Mouse (Mus musculus) large intestine, adult 2 months (tissue): ENCODE results near the gene Diexf. TPM values are rescaled to one million over a fixed set of nuclear protein-coding genes. Genes with fewer than 3 reads are reported as not detected.

ENCODE experiments used
- DNase-seq: peaks from one replicate; pipeline ENCODE4 v3.0.0-alpha.2; 2012; ENCODE audit warnings: low read depth, low spot score
- WGBS: fragments of 180-500 bp; shearing (Covaris S2); methylation state at CpG from one replicate; pipeline ENCODE4 v1.1.7; 2018; 5-methylcytosine and 5-hydroxymethylcytosine counted together
- polyA plus RNA-seq: library from polyadenylated mRNA; depleted of rRNA; stranded (reverse); fragments of >200 nt; gene quantifications from 2 replicates; pipeline ENCODE4 v1.2.3, GENCODE M21; 2012; rRNA removed

Gene Diexf
- 10.4 and 12.9 TPM in 2 replicates for polyA plus RNA-seq

DNA sequence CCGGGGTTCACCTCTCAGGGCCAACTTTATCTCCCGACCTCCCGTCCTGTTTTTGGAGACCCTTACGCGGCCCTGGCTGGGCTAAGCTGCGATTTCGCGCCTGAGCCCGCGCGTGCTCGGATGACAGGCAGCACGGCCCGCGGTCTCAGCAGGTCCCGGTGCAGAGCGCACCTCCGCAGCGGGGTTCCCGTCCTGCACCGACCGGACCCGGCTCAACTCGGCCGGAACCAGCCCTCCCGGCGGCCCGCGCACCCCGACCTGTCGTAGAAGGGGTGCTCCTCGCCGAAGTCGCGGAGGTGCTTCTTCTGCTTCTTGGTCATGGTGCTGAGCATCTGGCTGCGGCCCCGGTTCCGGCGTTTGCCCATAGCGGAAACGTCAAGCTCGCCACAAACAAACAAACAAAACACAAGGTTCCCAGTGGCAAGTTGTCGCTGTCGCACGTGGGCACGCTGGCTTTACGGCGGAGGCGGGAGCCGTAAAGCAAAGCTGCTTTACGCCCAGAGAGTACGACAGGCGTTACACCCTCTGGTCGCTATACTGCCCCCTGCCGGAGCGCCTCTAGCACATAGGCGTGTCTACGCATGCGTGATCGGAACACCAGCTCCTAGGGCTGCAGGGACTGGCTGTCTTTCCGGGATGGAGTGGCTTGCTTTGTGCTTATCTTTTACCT is at the start of gene Diexf:
Gene Diexf (minus strand): TSS at position 487 of the 670 bp plus-strand sequence.
- WGBS = under 1% methylated on average over 61 of the region's 61 CpGs

DNA sequence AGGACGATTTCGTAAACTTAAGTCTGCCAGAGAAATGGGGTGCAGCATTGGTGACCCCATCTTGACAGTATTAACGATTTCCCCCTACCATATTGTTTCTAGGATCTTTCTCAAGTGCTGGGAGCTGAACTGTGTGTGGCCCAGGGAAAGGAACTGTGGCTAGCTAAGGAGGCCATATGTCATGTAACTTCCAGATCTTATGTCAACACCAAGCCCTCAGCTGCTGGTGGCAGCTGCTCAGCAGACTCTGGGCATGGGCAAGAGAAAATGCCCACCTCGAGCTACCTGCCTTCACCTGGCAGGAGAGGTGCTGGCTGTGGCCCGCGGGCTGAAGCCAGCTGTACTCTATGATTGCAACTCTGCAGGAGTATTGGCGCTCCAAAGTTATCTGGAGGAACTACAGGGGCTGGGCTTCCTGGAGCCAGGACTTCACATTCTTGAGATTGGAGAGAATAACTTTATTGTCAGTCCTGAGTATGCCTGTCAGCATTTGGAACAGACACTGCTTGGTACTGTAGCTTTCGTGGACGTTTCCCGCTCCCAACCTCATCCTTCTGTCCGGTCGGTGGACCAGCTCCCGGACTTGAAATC is 44.2 kb upstream of the Diexf start:
- 42% methylated on average over 13 of the region's 13 CpGs for WGBS
- no peak for DNase-seq

More for the DNA sequence above, at the start of gene Diexf:
- peak; percentile 97 for DNase-seq

DNA sequence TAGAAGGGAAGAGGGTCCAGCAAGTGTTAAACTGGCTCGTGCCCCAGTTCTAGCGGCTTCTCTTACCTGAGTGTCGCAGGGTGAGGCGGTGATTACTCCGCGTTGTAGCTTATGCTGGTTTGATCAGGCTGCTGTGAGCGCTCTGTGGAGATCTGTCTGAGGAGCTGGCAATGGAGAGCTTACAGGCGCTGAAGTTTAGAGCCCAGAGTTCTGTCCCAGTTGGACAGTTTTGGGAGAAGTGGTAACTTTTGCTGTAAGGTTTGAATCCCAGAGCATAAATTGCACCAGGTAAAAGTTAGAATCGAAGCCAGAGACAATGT is 43.7 kb upstream of the Diexf start:
- no peak for DNase-seq
- 5% methylated on average over 9 of the region's 9 CpGs for WGBS

DNA sequence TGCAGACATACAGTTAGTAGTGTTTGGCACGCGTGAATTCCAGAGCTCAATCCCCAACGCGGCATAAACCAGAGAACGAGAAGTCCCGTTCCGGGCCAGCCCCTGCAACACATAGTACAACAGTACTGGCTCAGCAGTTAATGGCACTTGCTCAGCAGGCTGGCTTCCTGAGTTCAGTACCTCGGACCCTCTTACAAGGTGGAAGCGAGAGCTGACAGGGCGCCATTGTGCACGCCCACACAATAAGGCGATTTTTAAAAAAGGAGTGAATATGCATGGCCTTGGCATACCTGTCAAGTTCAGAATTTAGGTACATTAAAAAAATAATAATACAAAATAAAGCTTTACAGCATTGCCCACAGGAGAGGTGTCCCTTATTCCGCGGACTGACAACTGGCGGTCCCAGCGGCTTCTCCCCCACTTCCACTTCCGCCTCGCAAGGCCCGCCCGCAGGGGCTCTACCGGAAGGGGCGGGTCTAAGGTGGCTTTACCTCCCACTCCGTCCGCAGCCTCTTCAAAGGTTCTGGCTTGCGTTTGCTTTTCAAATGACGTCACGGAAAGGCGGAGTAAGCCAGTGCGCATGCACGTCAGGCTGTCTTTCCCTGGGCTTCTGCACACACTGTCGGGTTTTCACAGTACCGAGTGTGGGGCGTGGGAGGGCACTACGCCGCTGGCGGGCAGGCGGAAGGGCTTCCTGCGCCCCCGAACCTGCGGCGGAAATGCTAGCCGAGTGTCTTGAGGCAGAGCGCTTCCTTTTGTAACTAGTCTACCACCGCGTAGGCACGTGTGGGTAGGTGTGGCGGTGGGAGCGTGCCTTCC is 43.1 kb upstream of the Diexf start:
- WGBS = 1% methylated on average over 48 of the region's 48 CpGs
- DNase-seq = peak; percentile 99

DNA sequence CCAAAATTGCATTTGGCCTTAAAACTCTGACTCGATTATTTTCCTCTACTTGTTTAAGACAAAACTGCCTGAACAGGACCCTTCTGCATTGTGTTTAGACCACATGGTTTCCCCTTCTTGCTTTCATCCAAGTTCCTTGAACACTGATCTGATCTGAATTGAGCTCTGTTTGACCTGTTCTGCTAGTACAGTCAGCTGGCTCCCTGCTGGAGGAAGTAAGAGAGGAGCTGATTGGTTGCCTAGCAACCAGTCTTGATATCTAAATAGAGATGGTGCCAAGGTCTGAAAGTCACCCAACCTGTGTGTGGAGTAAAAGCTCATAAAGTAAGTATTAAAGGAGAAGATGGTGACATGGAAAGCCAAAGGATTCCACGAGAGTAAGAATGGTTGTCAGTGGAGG is 39.8 kb upstream of the Diexf start:
- DNase-seq = peak; percentile 90
- WGBS = 14% methylated on average over 2 of the region's 2 CpGs

DNA sequence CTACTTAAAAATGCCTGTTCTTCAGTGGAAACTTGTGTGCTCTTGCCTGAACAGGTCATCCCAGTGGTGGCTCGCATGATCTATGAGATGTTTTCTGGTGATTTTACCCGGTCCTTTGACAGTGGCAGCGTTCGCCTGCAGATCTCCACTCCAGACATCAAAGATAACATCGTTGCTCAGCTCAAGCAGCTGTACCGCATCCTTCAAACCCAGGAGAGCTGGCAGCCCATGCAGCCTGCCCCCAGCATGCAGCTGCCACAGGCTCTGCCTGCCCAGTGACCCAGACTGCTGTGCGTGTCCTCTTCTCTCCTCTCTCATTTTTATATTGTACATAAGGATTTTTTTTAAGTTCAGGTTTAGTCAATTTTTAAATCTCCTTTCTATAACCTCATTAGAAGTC is 39.2 kb upstream of the Diexf start:
- 70% methylated on average over 7 of the region's 7 CpGs for WGBS
- DNase-seq = no peak

DNA sequence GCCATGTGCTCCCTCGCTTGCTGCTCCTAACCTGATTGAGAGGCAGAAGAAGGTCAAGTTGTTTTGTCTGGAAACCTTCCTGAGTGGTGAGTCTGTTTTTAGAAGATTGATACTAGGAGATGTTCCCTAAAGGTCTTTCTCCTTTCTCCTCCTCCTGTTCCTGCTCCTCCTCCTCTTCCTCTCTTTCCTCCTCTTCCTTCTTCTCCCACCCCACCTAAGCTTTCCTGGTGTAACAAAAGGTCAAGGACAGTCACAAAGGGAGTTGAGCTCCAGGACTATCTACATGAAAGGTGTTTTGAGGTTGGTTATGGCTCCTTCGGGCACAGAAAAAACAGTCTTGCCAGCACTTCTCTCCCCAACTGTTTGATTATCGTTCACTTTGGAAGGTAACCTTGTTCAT is 37.7 kb upstream of the Diexf start, which contains the start of gene A130010J15Rik:
Gene A130010J15Rik (plus strand): TSS at position 301 of the 400 bp plus-strand sequence.
- no peak for DNase-seq
- WGBS = 73% methylated on average over 3 of the region's 3 CpGs

DNA sequence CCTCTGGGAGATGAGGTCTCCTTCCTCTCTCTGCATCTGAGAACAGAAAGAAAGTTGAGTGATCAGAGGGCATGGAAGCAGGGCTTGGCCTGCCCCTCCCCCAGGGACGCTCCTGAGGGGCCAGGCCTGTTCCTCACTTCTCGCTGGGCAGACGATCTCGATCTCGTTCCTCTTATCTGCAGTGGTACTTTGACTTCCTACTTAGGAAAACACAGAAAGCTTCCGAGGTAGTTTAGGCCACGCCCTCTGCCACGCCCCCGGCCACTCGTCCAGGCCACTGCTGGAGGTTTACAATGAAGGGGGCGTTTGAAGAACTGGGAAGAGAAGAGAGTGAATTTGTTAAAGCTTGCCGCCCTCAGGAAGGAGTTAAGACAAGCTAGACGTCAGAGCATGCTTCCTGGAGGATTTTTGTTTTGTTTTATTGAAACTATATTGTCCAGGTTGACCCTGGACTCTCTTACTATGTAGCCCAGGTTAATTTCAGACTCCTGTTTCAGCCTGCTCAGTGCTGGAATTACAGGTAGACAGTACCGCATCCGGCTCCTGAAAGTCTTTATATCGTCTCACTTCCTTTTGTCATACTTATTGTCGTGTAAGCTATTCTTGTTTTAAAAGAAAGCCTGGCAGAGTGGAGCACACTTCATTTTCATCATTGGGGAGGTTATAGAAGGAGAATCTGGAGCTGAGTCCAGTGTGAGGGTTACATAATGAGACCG is 30.4 kb upstream of the Diexf start:
- no peak for DNase-seq
- WGBS = 18% methylated on average over 18 of the region's 18 CpGs

DNA sequence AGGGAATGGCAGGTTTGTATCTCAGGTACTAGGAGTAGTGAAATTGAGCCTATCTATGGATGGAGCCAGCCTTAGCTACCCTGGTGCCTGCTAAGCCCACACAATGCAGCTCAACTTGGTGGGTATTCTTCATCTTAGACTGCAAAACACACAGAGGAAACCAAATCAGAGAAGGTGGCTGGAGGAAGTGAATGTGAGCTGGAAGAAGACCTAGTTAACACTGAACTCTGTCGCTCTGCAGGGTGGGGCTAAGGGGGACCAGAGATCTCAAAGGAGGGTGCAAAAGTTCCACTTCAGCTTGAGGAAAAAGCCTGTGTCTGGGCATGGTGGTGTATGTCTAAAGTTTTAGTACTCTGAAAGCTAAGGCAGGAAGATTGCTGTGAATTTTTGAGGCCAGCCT is 29.5 kb upstream of the Diexf start:
- DNase-seq = no peak
- 24% methylated on average over 1 of the region's 1 CpGs for WGBS

DNA sequence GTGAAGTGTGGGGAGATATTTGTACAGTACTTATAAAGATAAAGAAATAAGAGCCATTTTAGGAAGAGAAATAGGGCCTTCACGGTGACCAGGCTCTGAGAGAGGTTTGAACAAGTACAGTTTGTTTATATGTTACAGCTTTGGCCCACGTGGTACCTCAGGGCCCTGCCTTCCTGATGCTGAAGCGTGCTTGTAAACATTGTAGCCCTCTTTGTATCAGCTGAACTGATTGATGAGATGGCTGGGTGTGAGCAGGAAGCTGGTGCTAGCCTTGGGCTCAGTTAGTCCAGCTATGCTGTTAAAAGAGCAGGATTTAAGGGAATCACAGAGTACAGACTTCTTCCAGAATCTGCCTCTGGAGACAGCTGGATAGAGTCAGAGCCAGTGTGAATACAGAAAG is 29.1 kb upstream of the Diexf start:
- DNase-seq = no peak
- WGBS = 11% methylated on average over 3 of the region's 3 CpGs

DNA sequence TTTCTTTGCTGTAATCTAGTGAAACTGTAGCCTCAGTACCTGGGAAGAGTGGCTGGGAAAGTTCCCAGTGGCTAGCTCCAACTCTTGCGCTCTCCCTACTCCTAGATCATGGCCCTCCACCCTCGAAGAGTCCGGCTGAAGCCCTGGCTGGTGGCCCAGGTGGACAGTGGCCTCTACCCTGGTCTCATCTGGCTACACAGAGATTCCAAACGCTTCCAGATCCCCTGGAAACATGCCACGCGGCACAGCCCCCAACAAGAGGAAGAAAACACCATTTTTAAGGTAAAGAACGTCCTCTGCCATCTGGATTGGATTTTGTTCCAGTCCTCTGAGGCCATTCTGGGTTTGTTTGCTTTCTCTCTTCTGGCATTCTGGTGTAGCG is 27.0 kb upstream of the Diexf start:
- WGBS = 53% methylated on average over 8 of the region's 8 CpGs
- no peak for DNase-seq

DNA sequence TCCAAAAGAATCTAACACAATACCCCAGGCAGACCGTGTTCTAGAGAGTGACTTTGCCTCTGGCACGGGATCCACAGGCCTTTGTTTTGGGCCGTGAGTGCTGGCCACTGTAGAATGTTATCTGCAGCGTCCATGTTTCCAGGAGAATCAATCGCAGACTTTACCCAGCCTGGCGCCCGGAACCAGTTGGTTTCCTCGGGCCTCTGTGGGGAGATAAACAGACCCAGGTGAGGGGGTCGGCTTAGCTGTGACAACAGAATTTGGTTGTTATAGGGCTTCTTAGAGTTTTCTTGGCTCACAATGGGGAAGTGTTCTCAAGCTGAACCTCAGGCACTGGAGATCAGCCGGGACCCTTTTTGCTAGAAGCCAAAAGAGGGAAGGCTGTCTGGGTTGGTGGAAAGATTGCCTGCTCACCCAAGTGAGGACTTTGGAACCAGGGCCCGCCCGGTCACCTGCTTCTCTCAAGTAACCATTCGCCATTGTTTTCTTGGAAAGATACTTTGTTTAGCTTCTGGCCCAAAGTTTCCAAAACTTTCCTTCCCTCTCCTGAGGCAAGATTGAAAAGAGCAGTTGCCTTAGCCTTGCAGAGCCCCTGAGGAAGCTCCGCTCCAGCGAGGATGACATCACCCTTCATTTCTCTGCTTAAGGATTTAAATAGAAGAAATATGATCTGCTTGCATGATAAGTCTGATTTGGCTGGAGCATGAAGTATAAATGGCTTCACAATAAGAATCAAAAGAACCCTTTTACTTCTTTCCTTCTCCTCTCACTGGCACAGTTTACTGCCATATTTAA is 26.4 kb upstream of the Diexf start:
- WGBS = 26% methylated on average over 15 of the region's 15 CpGs

DNA sequence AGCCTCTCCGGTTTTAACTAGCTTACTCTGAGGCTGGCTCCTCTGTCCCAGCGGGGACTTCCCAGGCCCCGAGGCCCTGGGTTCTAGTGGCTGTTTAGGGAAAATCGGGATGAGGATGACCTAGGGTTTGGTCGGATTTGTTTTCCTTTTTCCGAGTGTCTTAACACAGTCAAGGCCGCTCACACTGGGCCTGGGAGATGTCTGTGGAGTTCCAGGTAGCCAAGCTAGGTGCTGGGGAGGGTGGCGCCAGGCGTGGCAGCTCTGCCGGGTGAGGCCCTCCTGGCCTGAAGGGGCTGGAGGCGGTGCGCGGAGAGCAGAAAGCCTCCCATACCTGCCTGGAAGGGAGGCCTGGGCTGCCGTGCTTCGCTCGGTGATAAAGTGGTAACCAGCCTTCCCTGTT is 23.5 kb upstream of the Diexf start:
- 28% methylated on average over 16 of the region's 16 CpGs for WGBS
- no peak for DNase-seq

More for the DNA sequence above, 26.4 kb upstream of the Diexf start:
- DNase-seq = no peak

DNA sequence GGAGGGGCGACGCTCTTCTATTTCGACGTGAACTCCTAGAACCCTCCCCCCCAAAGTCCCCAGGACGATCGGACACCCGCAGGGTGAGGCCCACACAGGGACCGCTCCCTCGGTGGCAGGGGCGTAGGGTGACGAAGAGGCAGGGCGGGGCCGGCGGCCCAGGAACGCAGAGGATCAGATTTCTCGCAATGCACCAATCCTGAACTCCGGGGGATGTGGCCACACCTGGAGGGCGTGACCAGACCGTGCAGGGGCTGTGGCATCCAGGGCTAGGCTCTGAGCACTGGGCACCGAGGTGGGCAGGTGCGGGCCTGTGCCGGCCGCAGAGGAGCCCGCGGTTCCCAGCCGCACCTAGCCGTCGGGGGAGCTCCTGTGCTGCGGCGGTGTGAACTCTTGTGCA is 22.8 kb upstream of the Diexf start, which contains the start of gene Irf6:
Gene Irf6 (plus strand): TSS at position 240 of the 400 bp plus-strand sequence.
- DNase-seq = no peak
- WGBS = 4% methylated on average over 30 of the region's 30 CpGs

DNA sequence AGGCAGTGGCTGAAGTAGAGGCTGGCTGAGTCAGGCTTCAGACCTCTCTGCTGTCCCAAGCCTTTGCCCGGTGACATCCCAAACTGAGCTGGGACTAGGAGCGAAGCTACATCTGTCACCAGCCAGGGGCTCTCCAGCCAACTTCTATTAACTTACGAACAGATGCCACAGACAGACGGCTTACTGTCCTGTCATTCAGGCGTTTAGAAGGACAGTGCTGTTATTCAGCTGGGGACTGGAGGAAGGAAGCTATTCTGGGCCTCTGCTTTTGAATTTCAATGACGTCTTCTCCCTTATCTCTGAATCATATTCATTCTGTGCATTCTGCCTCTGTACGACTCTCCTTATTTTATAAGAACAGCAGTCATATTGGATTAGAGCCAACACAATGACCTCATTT is 21.1 kb upstream of the Diexf start:
- 41% methylated on average over 7 of the region's 7 CpGs for WGBS
- no peak for DNase-seq

DNA sequence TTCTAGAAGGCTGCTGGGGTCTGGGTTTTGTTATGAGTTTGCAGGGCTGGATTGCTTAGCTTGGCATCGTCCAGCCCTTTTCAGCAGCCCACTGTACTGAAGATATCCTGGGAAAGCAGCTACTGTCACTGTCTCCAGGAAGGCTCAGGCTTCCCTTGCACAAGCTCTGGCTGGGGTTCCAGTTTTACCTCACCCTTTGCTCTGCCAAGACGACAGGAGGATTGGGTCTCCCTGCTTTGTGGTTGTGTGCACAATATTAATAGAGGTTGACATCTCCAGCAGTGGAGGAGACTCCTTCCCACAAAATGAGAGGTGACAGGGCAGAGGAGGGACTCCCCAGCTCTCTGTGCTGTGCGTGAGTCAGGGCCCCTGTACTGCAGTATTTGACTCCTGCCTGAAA is 19.2 kb upstream of the Diexf start:
- no peak for DNase-seq
- WGBS = 70% methylated on average over 3 of the region's 3 CpGs

DNA sequence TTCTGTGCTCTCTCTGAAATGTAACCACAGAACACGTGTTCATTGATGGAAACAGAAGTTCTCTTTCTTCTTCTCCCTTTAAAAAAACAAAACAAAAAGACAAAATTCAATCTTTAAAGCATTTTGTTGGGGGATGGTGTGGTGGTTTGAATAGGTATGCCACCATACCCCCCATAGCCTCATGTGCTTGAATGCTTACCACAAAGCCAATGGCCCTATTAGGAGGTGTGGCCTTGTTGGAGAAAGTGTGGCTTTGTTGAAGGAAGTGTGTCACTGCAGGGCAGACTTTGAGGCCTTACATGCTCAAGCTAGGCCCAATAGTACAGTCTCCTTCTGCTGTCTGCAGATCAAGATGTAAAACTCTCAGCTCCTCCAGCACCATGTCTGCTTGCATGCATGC is 16.3 kb upstream of the Diexf start:
- WGBS = 71% methylated on average over 1 of the region's 1 CpGs
- DNase-seq = no peak

DNA sequence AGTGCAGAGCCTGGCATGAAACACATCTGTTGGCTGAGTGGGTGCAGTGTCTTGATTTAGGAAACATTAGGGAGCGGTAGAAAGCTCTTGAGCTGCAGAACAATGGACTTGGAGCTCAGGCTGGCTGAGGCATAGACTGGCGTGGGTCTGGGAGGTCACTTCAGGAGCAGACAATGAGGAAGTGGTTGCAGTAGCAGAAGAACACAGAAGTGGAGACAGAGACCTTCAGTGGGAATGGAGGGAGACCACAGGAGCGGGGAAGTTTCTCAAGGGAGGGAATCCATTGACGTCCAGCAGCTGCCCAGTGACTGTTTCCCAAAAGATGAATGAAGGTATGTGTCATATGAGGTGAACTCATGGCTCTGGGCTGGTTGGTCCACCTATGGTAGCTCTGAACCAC is 15.0 kb upstream of the Diexf start:
- 75% methylated on average over 4 of the region's 4 CpGs for WGBS
- no peak for DNase-seq

DNA sequence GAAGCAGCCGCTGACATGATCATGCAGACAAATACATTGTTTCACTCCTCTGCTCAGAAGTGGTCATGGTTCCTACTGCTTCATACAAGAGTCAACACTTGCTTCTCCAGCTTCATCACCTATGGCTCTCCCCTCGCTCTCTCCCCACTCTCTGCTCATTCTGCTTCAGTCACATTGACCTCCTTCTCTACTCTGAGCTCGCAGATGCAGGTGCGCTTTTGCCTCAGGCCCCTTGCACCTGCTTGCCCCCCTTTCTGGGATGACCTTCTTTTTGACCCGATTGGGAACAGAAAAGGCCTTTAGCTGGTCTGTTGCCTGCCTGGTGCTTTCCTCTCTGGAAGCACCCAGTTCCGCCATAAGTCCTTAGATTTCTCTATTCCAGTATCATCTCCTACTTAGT is 14.4 kb upstream of the Diexf start:
- WGBS = 92% methylated on average over 6 of the region's 6 CpGs
- DNase-seq = no peak
